Mouse (Mus musculus): ENCODE measurements around the gene Slc22a29.

- TF ChIP-seq CTCF (IDR thresholded peaks at IDR 0.05; ENCODE audit: low read depth, low read length) (no peak), POLR2A (IDR thresholded peaks at IDR 0.05; ENCODE audit: extremely low read depth, insufficient read depth, low read length) (no peak)
These were observed 10.2 kb upstream of the Slc22a29 start for GRCm38 (mm10) chr19:8228916-8229315.

All from liver, adult 2 months (tissue).